Mouse (Mus musculus) MN1 (cell line): Measurements from ENCODE around the gene Tie1.
"Not testable (repeated sequence)": the region's sequence is repeated elsewhere in the genome, so short reads cannot be mapped to it uniquely, and the experiment has no call there.

Source experiments
- DNase-seq: peaks from one replicate; pipeline ENCODE4 v3.0.0-alpha.2; 2016; ENCODE audit warnings: low spot score

The Tie1 gene

DNA sequence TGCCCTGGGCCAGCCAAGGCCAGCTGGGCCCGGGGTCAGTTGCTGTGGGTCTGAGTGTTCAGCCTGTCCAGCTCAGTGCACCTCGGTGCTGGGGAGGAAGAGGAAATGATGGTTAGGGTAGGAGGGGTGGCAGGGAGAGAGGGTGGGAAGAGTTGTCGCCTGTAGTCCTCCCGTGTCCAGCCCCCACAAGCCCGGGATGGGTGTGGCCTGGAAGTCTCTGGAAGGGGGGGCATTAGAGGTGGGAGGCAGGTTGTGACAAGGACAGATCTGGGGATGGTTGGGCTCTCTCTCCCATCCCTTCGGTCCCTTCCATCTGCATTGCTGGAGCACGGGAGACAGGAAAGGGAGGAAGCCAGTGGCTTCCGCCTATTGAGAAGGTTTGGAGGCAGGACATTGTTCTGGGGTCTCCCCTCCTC, at the start of gene Tie1:
TSS of gene Tie1 (minus strand) at position 345 of the 416 bp plus-strand sequence.
- no peak for DNase-seq

DNA sequence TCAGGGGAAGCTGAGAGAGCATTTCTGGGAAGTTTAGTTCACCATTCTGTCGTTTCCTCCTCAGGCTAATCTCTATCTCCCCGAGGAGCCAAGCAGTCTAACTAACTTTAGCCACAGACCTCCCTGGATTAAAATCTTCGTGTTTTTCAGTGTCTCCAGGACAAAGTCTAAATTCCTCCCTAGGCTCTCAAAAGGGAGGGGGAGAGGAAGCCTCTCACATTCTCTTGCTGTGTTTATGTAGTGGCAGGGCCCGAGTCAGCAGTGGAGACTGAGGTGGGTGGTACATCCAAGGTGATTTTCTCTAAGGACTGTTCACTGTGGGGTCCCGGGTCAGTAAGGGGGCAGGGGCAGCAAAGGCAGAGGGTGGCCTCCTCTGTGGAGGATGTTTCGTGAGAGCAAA, 47.9 kb upstream of the Tie1 start:
- no peak for DNase-seq

DNA sequence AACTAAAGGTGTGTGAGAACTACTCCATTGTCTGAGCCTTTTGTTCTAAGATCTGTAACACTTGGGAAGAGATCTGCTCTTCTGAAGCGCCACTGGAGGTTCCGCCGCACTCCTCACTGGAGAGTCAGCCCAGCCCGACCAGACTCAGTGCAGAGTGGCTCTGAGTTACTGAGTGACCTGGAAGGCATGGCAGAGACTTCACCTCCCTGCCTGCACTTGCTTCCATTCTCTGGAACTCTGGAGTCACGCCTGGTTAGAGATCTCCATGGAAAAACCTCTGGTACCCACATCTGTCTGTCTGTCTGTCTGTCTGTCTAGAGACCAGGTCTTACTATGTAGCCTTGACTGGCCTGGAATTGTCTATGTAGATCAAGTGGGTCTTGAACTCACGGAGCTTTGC, 45.7 kb upstream of the Tie1 start:
- DNase-seq: no peak

DNA sequence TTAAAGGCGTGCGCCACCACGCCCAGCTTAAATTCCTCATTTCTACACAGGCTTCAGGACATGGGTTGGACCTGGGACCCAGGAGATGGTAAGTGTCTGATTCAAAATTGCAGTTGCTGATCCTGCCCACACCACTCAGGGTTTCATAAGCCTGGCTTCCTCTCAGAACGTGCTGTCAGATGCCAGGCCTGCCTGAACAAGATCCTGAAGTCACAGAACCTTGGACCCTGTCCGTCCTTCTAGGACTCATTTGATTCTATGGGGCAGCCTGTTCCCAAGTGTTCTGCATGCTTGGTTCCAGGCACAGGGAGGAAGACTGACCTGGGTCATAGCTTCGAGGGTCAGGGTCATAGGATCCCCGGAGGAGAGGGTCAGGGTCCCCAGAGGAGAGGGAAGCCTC, 43.7 kb upstream of the Tie1 start:
- no peak for DNase-seq

DNA sequence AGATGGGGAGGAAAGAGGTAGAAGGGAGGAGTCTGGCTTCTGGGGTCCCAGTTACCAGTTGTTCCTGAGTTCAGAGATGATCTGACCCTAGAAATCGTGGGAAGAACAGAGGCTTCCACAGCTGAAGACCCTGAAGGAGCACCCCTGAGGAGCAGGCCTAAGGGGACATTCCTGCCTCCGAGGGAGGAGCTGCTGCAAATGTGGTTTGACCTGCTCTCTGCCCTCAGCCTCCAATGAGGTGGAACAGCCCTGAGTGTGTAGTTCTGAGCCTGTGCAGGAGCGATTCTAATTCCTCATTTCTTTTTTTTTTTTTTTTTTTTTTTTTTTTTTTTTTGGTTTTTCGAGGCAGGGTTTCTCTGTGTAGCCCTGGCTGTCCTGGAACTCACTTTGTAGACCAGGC, 43.3 kb upstream of the Tie1 start:
- no peak for DNase-seq

DNA sequence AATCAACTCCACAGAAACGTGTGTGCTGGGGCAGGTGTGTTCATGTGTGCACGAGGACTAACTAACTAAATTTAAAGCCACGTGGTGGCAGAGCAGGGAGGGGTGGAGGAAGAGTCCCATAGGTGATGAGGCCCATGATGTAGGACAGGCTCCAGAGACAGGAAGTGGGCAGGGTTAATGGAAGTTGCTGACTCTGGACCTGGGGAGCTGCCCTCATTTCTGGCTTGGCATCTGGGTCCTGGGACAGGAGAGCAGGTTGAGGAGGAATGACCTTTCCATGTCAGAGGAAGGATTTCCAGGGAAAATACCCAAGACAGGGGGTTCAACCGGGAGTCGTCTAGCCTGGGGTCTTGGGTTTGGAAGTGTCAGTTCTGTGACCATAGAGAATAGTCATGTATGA, 42.8 kb upstream of the Tie1 start:
- DNase-seq: no peak

DNA sequence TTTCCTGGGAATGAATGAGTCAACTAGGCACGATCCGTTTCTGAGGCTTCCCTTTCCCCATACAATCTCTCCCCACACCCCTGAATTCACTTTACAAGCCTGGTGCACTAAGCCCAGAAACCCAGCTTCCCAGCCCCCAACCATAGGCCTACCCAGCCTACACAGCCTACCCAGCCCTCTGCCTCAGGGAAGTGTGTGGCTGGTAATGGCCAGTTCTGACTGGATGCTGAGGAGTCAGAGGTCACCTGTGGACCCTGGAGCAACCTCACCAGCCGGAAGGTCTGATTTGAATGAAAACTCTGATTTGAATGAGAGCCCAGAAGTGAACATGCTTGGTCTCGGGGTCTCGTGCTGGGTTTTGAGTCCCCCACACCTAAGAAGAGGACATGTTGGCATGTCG, 37.9 kb upstream of the Tie1 start:
- no peak for DNase-seq

DNA sequence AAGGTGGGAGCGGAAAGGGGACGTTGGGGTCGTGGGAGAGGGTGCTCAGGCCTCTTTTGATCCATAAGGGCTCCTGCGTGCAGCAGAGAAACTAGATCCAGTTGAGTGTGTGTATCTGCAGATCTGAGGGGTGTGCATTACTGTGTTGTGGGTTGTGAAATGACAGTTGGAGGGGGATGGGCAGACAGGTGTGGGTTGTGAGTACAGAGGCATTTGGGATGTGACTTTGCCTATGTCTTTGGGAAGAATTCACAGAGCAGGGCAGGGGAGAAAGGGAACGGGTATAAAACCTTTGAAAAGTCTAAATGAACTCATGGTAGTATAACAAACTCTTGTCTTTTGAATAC, 37.4 kb upstream of the Tie1 start:
- no peak for DNase-seq

DNA sequence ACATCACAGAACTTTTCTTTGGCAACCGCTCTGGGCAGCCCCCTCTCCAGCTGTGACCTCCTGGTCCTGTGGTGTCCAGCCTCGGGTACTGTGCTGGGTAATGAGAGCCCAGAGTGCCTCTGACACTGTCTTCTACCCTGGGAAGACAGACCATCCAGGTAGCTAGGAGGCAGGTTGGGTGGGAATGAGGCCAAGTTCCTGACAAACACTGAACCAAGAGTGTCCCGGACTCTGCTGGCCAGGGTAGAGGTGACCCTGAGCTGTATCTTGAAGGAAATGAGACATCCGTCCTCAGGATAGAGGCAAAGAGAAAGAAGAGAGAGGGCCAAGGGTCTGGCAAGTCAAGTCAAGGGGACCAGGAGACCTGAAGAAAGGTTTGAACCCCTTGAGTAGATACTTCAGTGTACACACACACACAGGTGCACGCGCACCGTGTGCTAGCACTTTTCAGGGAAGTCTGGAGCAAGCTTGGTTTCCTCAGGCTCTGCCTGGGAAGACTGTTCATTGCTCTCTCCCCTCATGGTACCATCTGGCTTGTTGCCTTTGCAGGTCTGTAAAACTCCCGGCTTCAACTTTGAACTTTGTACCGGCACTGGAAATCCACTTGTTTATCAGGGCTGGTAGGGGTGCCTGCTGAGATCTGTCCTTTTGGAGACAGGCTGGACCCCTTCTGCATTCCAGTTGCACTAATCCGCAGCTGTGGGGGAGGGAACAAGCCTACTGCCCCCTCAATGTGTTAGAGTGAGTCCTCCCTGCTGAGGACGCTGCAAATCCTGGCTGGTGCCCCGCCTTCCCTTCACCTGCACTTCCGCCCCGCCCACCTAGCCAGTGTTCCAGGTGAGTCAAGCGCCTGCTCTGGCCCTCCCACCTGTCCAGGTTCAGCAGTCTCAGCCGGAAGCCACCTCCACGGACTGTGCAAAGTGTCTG, 36.8 kb upstream of the Tie1 start, which contains the start of gene 2610528J11Rik:
TSS of gene 2610528J11Rik (plus strand) at position 592 of the 927 bp plus-strand sequence.
- no peak for DNase-seq

DNA sequence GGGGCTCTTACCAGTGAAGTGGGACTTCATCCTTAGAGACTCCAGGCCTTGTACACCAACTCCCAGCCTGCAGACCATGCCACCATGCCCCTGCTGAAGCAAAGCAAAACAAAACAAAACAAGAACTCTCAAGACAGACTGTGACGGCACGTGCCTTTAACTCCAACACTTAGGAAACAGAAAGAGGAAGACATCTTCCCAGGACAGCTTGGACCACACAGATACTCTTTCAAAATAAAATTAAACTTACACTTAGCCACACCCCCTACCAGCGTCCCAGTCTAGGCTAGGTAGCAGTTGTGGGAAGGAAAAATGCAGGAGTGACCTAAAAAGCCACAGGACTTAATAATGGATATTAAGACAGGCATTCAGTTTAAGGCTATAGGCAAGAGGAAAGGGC, 35.9 kb upstream of the Tie1 start:
- DNase-seq: no peak

DNA sequence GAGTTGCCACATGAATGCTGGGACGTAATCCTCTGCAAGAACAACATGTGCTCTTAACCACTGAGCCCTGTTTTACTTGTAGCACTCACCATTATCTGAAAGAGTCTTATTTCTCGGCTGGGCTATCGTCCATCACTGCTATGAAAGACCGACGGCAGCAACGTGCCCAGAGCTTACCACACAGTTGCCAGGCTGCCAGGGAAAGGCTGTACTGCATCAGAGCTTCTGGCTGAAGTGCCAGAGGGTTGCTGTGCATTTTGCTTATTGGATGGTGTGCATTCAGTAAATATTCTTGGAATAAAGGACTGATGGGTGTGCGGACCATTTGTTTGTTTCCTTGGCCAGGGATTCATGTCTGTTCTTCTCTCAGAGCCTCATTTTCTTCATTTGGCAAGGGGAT, 34.1 kb upstream of the Tie1 start:
- no peak for DNase-seq

DNA sequence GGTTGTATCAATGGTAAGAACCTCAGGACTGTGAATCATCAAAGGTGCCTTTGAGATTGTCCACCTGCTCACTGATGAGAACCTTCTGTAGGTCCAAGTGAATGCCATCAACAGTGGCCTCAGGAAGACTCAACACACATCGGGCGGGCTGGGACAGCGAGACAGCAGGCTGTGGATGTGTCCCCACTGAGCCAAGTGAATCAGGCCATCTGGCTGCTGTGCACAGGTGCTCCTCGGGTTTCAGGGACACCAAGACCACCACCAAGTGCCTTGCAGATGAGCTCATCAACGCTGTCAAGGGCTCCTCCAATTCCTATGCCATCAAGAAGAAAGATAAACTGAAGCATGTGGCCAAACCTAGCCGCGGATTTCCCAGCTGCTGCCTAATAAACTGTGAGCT, 32.4 kb upstream of the Tie1 start:
- DNase-seq: no peak

DNA sequence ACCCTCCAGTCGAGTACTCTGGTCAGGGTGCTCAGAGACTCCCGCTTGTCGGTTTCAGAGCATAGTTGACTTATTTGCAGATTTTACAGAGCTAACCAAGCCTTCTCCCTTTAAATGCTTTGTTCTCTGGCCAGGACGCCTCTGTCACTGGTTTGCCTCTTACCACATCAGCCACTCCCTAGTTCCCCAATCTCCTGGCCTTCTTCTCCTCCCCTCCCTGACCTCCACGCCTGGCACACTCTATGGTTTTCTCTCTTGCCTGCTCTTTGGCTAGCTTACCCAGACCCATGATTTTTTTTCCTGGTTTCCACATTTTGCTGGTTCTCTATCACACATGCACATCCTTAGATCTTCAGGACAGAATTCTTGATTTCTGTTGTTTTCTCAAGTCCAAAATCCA, 28.3 kb upstream of the Tie1 start:
- DNase-seq: no peak

DNA sequence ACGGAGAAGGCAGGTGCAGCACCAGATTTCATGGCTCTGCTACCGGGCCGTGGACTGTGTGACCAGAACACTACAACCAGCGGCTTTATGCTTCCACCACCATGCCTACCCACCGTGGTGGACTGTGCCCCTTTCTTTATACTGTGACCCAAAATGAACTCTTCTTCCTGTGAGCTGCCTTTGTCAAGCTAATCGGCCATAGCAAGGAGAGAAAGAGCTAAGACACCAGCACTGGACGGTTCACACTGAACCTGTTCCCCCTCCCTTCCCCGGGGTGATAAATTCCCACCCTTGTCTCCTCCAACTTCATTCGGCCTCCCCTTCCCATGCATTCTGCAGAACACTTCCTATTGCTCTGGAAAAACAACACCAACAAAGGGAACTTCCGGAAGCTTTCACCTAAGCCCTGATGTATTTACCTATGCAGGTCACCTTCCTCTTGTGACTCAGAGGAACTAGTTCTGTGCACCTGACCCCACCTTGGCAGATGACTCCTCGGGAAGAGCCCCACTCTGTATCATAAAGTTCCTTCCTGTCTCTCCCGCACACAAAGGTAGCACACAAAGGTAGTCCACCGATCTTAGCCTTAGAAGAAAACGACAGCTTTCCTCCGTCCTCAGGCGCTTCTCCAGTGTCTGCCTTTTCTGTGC, 27.8 kb upstream of the Tie1 start:
- DNase-seq: no peak

DNA sequence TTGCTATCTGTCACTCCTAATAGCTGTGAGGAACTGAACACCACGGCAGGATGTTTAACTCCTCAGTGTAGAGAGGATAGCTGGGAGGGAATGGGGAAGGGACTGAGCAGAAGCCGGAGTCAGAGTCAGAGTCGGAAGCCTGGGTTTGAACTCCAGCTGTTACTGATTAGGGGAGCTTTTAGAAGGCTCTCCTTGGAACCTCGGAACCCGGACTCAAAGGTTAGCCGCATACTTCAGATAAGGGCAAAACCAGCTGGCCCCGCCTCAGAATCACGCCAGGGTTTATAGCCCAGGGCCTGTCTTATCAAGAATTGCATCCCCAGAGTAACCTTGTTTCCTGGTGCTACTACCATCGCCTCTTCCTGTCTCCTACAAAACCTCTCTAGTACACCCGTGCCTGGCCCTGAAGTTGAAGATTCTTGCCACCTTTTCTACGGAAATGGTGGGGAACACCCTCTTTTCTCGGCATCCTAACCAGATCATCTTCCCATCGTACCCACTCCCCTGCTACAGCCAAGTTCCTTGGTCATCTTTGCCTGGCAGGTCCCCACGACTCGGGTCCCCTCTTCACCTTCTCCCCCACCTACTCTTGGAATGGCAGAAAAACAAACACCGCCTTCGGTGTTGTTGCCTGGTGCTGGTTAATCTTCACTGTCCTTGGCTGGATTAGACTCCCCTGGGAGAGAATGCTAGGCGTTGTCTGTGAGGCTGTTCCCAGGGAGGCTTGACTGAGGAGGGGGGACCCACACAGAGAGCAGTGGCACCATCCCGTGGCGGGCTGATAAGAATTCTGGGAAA, 27.0 kb upstream of the Tie1 start:
- DNase-seq: peak; percentile 11

DNA sequence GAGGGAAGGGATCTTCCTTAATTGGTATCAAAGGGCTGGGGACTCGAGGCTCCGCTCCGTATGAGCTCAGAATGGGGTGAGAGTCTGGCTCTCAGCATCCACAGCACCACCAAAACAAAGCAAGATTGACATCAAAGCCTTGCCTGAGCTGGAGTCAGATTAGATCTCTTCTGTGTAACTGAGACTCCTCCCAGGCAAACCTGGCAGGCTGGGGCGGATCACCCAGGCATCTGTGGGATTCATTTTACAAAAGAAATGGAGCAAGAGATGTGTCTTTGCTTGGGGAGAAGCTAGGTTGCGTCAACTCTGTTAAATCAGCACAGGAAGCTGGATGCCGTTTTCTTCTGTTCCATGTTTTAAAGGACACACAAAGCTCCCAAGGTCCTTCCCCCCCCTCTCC, 19.2 kb upstream of the Tie1 start:
- peak; percentile 25 for DNase-seq

DNA sequence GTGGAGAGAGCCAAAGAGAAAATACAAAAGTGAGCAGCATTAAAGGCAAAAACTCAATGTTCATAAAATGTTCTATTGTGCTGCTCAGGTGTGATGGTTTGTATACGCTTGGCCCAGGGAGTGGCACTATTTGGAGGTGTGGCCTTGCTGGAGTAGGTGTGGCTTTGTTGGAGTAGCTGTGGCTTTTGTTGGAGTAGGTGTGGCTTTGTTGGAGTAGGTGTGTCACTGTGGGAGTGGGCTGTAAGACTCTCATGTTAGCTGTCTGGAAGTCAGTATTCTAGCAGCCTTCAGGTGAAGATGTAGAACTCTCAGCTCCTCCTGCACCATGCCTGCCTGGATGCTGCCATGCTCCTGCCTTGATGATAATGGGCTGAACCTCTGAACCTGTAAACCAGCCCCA, 17.3 kb upstream of the Tie1 start:
- not testable (repeated sequence) for DNase-seq

DNA sequence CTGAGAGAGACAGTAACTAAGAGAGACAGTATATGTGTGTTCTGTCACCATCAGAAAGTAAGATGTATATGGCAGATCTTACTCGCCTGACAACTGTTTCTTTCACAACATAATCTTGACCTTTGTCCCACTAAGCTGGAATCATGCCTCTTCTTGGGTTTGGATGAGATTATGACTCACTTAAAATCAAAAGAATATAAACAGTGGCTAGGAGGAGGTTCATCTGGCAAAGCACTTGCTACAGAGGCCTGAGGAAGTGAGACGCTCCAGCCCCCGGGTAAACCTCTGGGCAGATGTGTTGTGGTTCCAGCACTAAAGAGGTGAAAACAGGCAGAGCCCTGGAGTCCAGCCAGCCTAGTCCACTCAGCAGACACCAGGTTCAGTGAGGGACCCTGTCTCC, 15.7 kb upstream of the Tie1 start:
- peak; percentile 10 for DNase-seq

DNA sequence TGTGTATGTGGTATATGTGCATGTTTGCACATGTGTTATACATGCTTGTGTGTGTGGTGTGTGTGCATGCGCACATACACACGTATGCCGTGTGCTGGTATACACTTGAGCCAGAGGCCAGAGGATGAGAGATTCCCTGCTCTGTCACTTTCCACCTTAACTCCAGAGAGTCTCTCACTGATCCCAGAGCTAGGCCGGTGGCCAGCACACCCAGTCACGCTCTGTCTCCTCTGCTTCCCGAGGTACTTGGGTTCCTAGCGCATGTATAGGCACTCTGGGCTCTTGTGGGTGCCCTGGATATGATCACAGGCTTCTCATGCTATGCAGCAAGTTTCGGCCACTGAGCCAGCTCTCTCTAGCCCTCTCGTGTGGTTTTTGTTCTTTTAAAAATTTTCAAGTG, 10.9 kb upstream of the Tie1 start:
- DNase-seq: no peak

DNA sequence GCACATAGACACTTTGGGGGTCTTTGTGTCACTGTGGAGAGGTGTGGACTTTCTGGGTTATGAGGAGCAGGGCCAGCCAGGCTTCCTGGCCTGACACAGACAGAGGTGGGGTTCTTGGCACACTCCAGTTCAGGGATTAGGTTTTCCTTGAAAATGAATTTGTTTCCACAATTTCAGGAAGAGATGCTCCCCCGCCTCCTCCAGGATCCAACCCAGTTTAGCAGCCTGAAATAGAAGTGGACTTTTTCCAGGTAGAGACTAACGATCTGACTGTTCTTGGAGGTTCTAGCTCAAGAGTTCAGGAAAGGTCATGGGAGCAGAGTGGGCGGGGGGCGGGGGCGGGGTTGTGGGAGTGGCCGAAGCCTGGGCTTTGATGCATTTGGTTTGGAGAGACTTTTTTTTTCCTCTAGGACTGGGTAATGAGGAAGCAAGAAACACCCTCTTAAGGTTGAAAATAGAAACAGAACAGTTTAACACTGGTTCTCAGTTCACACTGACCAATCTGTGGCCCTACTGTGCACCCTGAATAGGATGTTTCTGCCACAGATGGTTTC, 10.4 kb upstream of the Tie1 start:
- no peak for DNase-seq

DNA sequence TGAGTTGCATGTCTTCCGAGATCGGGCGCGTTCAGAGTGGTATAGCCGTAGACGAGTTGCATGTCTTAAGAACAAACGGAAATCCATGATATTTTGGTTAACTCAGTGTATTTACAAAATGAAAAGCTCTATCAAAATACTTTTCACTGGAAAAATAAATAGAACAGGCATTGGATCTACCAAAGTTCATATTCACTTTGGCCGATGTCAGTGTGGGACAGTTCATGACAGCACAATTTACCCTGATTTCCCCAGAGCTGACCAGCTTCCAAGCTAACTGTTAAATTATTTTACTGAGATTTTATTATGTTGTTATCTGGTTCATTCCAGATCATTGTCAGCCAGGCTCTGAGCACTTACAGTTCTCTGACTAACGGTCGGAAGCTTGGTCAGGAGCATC, 600 bp upstream of the Tie1 start:
- DNase-seq: no peak

DNA sequence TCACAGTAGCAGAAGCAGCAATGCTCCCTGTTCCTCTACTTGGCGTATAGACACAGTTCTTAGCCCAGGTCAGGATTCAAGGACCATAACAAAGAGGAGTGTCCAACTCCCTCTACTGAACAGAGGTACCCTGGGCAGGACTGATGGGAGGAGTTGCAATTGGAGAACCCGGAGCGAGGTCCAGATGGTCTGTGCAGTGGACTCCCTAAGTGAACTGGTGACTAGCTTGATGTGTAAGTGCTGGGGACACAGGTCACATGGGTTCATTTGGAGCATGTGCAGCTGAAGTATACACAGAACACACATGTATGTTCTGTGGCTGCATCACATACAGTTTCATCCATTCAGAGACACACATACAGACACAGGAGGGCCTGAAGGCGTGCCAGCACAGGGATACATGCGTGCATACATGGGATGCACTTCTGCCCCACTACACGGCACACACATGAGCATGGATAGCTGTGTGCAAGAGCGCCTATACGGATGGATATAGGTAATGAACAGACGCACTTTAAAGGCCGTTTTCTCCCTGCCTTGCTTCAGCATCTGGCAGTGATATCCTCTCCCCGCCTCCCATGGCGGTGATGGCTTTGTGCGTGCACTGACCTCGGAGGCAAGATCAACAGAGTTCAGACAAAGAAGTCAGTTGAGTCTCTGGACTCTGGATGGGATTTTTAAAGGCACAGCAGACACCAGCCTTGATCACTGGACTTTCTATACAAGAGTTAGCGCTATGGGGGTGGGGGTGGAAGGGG, 12.9 kb downstream of the Tie1 start:
- DNase-seq: no peak
